Mouse (Mus musculus) ES-Bruce4 (cell line): ENCODE data around the gene Hoxb4. TPM values are rescaled to one million over a fixed set of nuclear protein-coding genes. Genes with fewer than 3 reads are reported as not detected.
A peak's percentile ranks its signal among the peaks of the same experiment; 100 is the strongest.

Experiments
- H3K27ac ChIP-seq: 2 replicates; pipeline ENCODE4 v1.5.1; 2012; ENCODE audit warnings: low read length, inconsistent platforms; ENCODE audit not compliant: insufficient read depth
- H3K27me3 ChIP-seq: 2 replicates; pipeline ENCODE4 v1.6.1; 2012; ENCODE audit warnings: mild to moderate bottlenecking, low read length, inconsistent platforms; ENCODE audit not compliant: control insufficient read depth, poor library complexity, insufficient read depth, severe bottlenecking
- H3K36me3 ChIP-seq: 2 replicates; pipeline ENCODE4 v1.6.1; 2012; ENCODE audit warnings: inconsistent platforms, mild to moderate bottlenecking, low read length, moderate library complexity; ENCODE audit not compliant: control insufficient read depth, poor library complexity, insufficient read depth, severe bottlenecking
- H3K4me1 ChIP-seq: one replicate; pipeline ENCODE4 v1.8.1; 2011; ENCODE audit warnings: low read length; ENCODE audit not compliant: control insufficient read depth, insufficient read depth
- H3K4me3 ChIP-seq: 2 replicates; pipeline ENCODE4 v1.5.1; 2011; ENCODE audit warnings: low read depth, mild to moderate bottlenecking, low read length
- H3K9ac ChIP-seq: 2 replicates; pipeline ENCODE4 v1.6.1; 2012; ENCODE audit warnings: low read depth, mild to moderate bottlenecking, inconsistent platforms; ENCODE audit not compliant: poor library complexity, severe bottlenecking
- H3K9me3 ChIP-seq: replicated peaks from 2 replicates; pipeline ENCODE4 v1.6.1; 2012; ENCODE audit warnings: mild to moderate bottlenecking, low read length, inconsistent platforms; ENCODE audit not compliant: control insufficient read depth, poor library complexity, insufficient read depth, severe bottlenecking
- CTCF ChIP-seq: IDR thresholded peaks from one replicate; pipeline ENCODE4 v1.8.1; 2011; ENCODE audit warnings: low read depth, low read length
- EP300 ChIP-seq: IDR thresholded peaks from 2 replicates; pipeline ENCODE4 v1.6.1; 2011; ENCODE audit warnings: low read depth, low read length; ENCODE audit not compliant: insufficient read depth
- POLR2A ChIP-seq: IDR thresholded peaks from one replicate; pipeline ENCODE4 v1.8.1; 2011; ENCODE audit warnings: low read length; ENCODE audit not compliant: insufficient read depth
- polyA plus RNA-seq: library from polyadenylated mRNA; stranded (reverse); fragments of >200 nt; gene quantifications from 2 replicates; pipeline ENCODE4 v1.2.4, GENCODE M21; 2011; ENCODE audit warnings: low read depth; ENCODE audit not compliant: missing spikeins, insufficient read depth, insufficient read length

Gene Hoxb4
- polyA plus RNA-seq, 1 experiment: 0.70 TPM

- TF ChIP-seq POLR2A (no peak), CTCF (no peak), EP300 (no peak)
- H3K4me1 ChIP-seq: no peaks in the 10 kb centered on the region
- H3K27ac ChIP-seq: no peak overlapping the region
- 0 out of 2 replicates have a peak overlapping the region, but pooled peaks have one; percentile 2 for H3K4me3 ChIP-seq
- H3K9ac ChIP-seq: no peak overlapping the region
- H3K9me3 ChIP-seq: no peaks in the 10 kb centered on the region
- H3K36me3 ChIP-seq: no peaks in the 10 kb centered on the region
- H3K27me3 ChIP-seq: peaks cover 53% of the 10 kb centered on the region
Observed at GRCm38 (mm10) chr11:96279421-96280233, 38.4 kb upstream of the Hoxb4 start.

DNA sequence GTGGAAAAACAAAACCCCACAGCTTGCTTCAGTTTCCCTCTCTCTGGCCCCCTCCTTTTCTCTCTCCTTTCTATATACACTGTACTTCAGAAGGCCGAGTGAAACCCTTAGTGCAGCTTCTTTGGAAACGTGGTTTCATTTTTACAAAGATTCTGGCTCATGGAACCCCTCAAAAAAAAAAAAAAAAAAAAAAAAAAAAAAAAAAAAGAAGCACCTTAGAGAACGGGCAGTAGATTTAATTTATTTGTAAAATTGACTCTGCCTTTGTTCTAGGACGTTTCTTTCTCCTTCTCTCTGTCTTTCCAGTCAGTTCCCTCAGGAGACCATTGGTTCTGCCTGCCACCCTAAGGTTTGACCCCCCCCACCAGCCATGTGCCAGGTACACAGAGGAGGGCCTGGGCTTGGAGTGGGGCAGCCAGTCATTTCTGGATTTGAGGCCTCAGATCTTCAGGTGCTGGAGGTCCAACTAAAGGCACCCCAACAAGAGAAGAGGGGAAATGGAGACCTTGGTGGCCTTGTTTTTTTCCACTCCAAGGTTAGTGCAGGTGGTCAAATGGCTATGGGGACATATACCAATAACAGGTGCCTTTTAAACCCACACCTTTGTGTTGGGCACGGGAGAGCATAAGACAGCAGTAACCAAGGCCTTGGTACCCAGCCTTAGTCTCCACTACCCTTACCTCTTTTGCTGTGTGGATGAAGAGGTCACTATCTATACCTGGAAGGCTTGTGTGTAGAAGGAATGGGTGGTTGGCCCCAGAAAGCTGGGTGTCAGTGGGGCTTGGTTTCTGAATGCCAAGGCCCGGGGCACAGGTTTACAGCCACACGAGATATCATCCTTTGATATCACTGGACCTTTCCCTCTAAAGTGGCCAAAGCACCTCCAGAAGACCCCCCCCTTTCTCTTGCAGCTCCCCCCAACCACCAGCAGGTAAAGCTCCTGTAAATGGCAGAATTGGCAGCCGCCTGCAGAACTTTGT lies 37.4 kb upstream of the Hoxb4 start:
- peaks cover 51% of the 10 kb centered on the region for H3K27me3 ChIP-seq
- no peak overlapping the region for H3K27ac ChIP-seq
- TF ChIP-seq EP300: no peak
- no peak for TF ChIP-seq CTCF
- no peak for TF ChIP-seq POLR2A
- no peak overlapping the region for H3K9ac ChIP-seq
- no peak overlapping the region for H3K4me3 ChIP-seq
- no peaks in the 10 kb centered on the region for H3K4me1 ChIP-seq
- H3K36me3 ChIP-seq: no peaks in the 10 kb centered on the region
- H3K9me3 ChIP-seq: no peaks in the 10 kb centered on the region

- Histone ChIP-seq H3K36me3 (no peaks in the 10 kb centered on the region), H3K27ac (no peak overlapping the region), H3K9ac (no peak overlapping the region), H3K9me3 (no peaks in the 10 kb centered on the region), H3K27me3 (peaks cover 52% of the 10 kb centered on the region), H3K4me3 (no peak overlapping the region), H3K4me1 (no peaks in the 10 kb centered on the region)
- TF ChIP-seq CTCF (no peak), POLR2A (no peak), EP300 (no peak)
Observed at GRCm38 (mm10) chr11:96281396-96281795, 36.7 kb upstream of the Hoxb4 start.

GRCm38 (mm10) chr11:96281855-96282570 lies 36.1 kb upstream of the Hoxb4 start, which contains the start of gene Hoxb8:
Hoxb8 (plus strand) TSS chr11:96281905.
- H3K4me3 ChIP-seq: no peak within 1 kb of the TSS
- TF ChIP-seq CTCF (no peak), POLR2A (no peak), EP300 (no peak)
- H3K4me1 ChIP-seq: no peaks in the 10 kb centered on the region
- no peak within 1 kb of the TSS for H3K27ac ChIP-seq
- no peaks in the 10 kb centered on the region for H3K9me3 ChIP-seq
- no peaks in the 10 kb centered on the region for H3K36me3 ChIP-seq
- no peak within 1 kb of the TSS for H3K9ac ChIP-seq
- peaks cover 56% of the 10 kb centered on the region for H3K27me3 ChIP-seq

GRCm38 (mm10) chr11:96282795-96283430 lies 35.2 kb upstream of the Hoxb4 start:
- no peaks in the 10 kb centered on the region for H3K4me1 ChIP-seq
- no peak overlapping the region for H3K4me3 ChIP-seq
- H3K9me3 ChIP-seq: no peaks in the 10 kb centered on the region
- H3K27ac ChIP-seq: no peak overlapping the region
- peaks cover 65% of the 10 kb centered on the region for H3K27me3 ChIP-seq
- H3K9ac ChIP-seq: no peak overlapping the region
- TF ChIP-seq POLR2A: no peak
- no peak for TF ChIP-seq EP300
- no peak for TF ChIP-seq CTCF
- H3K36me3 ChIP-seq: no peaks in the 10 kb centered on the region
